Mouse (Mus musculus): ENCODE data around the gene Odf3l2.

Gene Odf3l2

DNA sequence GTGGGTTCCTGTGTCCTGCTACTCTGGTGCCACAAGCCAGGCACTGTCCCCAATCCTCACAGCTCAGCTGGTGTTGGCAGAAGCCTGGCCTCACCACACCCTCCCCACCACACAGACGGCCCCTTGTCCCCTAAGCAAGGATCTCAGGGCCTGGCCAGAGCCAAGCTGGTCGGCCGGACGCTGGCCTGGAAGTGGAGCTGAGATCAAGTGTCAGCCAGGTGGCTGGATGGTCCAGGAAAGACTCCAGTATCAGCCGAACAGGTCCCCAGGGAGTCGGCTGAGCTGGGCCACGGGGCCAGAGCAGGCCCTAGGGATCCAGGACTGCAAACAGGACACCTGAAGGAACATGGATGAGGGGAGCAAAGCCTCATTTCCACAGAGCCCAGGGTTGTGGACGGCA lies at the start of gene Odf3l2:
Odf3l2 (minus strand) TSS at position 28 of the 400 bp plus-strand sequence.
- no peak for DNase-seq (ENCODE audit: low spot score in 2 of 2)

DNA sequence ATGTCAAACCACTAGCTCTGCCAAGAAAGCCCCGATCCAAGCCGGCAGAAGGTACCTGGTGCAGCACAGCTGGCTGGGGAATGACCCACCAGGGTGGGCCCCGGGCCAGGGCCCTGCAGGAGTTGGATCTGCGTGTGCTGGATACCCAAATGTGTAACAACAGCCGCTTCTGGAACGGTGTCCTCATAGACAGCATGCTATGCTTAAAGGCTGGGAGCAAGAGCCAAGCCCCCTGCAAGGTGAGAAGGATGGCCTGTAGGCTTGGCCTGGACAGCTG lies 48.8 kb upstream of the Odf3l2 start:
- no peak for DNase-seq (ENCODE audit: low spot score in 2 of 2)

GRCm38 (mm10) chr10:79693580-79694378 lies 48.2 kb upstream of the Odf3l2 start:
- no peak for DNase-seq (ENCODE audit: low spot score in 2 of 2)

GRCm38 (mm10) chr10:79691986-79692548 lies 46.5 kb upstream of the Odf3l2 start:
- DNase-seq (ENCODE audit: low spot score in 2 of 2) = no peak

GRCm38 (mm10) chr10:79689178-79689577 lies 43.6 kb upstream of the Odf3l2 start:
- no peak for DNase-seq (ENCODE audit: low spot score in 2 of 2)

- DNase-seq (ENCODE audit: low spot score in 2 of 2) = no peak
Observed at GRCm38 (mm10) chr10:79688720-79689119, 43.2 kb upstream of the Odf3l2 start, which contains the start of gene Gzmm. Gene Gzmm, plus strand, starts transcription at chr10:79689020.

DNA sequence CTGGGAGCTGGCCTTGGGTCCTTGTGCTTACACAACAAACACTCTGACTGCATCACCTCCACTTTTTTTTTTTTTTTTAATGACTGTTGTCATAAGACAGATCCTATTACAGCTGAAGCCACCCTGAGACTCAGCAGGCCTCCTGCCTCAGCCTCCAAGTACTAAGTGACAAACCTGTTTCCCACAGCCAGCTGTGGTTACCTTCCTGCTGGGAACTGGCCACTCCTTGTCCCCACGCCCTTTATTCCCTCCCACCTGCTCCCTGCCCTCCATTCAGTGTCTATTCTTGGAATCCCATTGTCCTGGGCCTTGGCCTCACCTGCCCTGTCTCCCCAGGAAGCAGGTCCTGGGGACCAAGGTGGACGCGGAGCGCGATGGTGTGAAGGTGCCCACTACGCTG lies 42.0 kb upstream of the Odf3l2 start:
- DNase-seq (ENCODE audit: low spot score in 2 of 2) = no peak

- no peak for DNase-seq (ENCODE audit: low spot score in 2 of 2)
Observed at GRCm38 (mm10) chr10:79686691-79687090, 41.2 kb upstream of the Odf3l2 start.

GRCm38 (mm10) chr10:79686219-79686618 lies 40.7 kb upstream of the Odf3l2 start:
- DNase-seq (ENCODE audit: low spot score in 2 of 2) = no peak

DNA sequence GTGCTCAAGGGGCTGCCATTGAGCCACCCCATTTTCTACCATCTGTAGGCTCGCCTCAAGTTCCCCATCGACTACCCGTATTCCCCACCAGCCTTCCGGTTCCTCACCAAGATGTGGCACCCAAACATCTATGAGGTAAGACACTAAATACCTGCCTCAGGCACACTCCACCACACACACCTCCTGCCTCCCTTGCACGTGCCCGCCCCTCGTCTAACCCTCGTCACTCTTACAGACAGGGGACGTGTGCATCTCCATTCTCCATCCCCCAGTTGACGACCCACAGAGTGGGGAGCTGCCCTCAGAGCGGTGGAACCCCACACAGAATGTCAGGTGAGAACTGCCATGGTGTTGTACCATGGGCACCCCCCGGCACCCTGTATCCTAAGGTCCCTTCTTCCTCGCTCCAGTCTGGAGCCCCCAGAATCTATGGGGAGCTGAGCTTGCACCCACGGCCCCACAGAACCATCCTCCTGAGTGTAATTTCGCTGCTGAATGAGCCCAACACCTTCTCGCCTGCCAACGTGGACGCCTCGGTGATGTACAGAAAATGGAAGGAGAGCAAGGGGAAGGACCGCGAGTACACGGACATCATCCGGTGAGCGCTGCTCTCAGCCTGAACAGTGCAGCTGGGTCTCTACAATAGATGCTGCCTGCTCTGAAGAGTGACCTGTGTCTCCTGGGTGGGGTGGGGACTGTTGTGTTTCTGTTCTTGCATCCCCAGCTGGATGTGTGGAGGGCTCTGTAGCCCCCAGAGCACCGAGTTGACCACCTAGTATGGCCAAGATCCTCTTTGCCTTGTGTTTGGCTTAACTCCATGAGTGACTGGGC lies 39.4 kb upstream of the Odf3l2 start:
- DNase-seq (ENCODE audit: low spot score in 2 of 2) = no peak

GRCm38 (mm10) chr10:79683726-79684640 lies 38.4 kb upstream of the Odf3l2 start:
- no peak for DNase-seq (ENCODE audit: low spot score in 2 of 2)

- DNase-seq (ENCODE audit: low spot score in 2 of 2) = peak in 1 of 2 experiments; percentile 34
Observed at GRCm38 (mm10) chr10:79682916-79683582, 37.5 kb upstream of the Odf3l2 start.

- peak in 1 of 2 experiments; percentile 26 for DNase-seq (ENCODE audit: low spot score in 2 of 2)
Observed at GRCm38 (mm10) chr10:79682551-79682915, 37.0 kb upstream of the Odf3l2 start.

DNA sequence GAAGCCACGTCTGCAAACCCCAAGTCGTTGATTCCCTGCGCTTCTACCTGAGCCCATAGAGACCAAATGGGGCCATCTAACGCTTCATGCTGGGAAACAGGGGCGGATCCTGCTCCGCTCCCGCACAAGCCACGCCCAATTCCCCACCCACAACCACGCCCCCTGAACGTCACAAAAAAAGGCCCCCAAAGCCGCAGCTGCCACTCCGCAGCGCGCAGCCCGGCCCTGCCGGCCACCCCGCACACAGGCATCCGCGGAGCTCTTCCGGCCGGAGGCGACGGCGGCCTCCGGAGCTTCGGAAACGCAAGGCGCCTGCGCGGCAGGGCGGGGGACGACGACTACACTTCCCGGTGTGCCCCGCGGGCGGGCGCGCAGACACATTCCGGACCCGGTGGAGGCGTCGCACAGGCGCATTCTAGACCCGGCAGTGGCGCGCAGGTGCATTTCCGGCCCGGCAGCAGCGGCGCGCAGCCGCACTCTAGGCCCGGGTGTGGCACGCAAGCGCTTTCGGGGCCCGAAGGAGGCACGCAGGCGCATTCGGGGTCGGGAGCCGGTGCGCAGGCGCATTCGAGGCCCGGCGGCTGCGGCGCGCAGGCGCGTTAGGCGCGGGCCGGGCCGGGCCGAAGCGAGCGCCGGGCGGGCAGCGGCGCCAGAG lies 36.2 kb upstream of the Odf3l2 start, which contains the start of gene Cdc34:
Cdc34 (plus strand) TSS at position 605 of the 655 bp plus-strand sequence.
- DNase-seq (ENCODE audit: low spot score in 2 of 2) = peak; percentile 99 to 100

DNA sequence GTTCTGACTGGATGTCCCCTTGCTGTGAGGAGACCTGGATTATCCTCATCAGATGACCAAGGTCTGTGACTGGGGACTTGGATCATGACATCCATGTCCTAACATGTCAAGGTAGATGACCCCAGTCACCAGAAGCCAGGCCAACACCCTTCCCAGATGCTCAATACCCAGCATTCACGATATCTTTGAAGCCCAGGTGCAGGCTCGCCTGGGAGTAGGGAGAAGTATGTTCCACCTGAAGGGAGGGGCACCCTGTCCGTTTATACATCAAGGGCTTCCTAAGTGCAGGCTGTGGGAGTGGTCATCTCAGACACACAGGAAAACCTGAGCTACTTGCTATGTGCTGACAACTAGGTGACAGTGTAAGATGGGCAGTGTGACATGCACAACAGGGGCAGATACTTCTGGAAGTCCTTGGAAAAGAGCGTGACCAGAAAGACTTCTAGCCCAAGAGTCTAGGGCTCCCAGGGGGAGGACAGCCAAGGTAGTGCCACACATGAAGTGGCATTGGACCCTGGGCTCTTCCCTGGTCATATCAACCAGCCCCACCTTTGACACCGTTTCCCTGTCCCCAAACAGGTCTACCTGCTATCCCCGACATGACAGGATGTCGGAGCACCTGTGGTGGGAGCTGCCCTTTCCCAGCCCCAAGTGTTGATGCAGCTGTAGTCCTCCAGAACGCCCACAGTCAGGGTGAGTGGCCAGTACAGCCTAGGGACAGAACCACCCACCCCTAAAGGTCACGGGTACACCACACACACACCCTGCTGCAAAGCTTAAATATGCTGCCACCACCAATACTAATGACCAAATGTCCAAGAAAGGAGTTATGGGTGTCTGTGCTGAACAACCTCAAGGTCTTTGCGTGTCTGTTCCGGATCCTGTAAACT lies 35.3 kb upstream of the Odf3l2 start:
- no peak for DNase-seq (ENCODE audit: low spot score in 2 of 2)

- DNase-seq (ENCODE audit: low spot score in 2 of 2) = no peak
Observed at GRCm38 (mm10) chr10:79675346-79676035, 30.0 kb upstream of the Odf3l2 start.

GRCm38 (mm10) chr10:79673054-79673453 lies 27.5 kb upstream of the Odf3l2 start:
- no peak for DNase-seq (ENCODE audit: low spot score in 2 of 2)

- no peak for DNase-seq (ENCODE audit: low spot score in 2 of 2)
Observed at GRCm38 (mm10) chr10:79672088-79672455, 26.5 kb upstream of the Odf3l2 start.
